Mouse (Mus musculus) left cerebral cortex, postnatal 10 days (tissue): ENCODE measurements around the gene Rab4b. TPM values are rescaled to one million over a fixed set of nuclear protein-coding genes. Genes with fewer than 3 reads are reported as not detected.

ENCODE experiments used
- DNase-seq, 2 experiments: peaks; one replicate each; pipeline ENCODE4 v3.0.0; 2021 to 2022; ENCODE audit warnings: low spot score in 2 of 2, mixed read lengths in 1 of 2; ENCODE audit errors: extremely low spot score in 1 of 2
- intact Hi-C: fragments of 180-260 bp; cut with DNase I; formaldehyde crosslinking; loops from one replicate; pipeline ENCODE4 v1.15.1; 2025
- total RNA-seq, 2 experiments: library from RNA; stranded (reverse); gene quantifications; 2 replicates each; pipeline ENCODE4 v1.2.3; 2021

Gene Rab4b
- total RNA-seq: 10 to 100 TPM; 85.4 to 89.5 TPM

- peak; percentile 99 to 100 for DNase-seq
- intact Hi-C loops: no loop called here
Observed at GRCm38 (mm10) chr7:27178324-27179216, at the start of gene Rab4b. Gene Rab4b, minus strand, starts transcription at chr7:27178896.

GRCm38 (mm10) chr7:27228281-27228821, 49.7 kb upstream of the Rab4b start, which contains the start of gene Itpkc:
Gene Itpkc, minus strand, starts transcription at chr7:27228661.
- peak; percentile 91 to 96 for DNase-seq
- intact Hi-C loops: no loop called here

- intact Hi-C loops: no loop called here
- DNase-seq: no peak
Observed at GRCm38 (mm10) chr7:27227676-27228075, 49.0 kb upstream of the Rab4b start.

GRCm38 (mm10) chr7:27227276-27227675, 48.6 kb upstream of the Rab4b start:
- intact Hi-C loops: no loop called here
- DNase-seq: no peak

- intact Hi-C loops: no loop called here
- peak in 1 of 2 experiments; percentile 55 for DNase-seq
Observed at GRCm38 (mm10) chr7:27224877-27225575, 46.3 kb upstream of the Rab4b start.

GRCm38 (mm10) chr7:27222538-27222937, 43.8 kb upstream of the Rab4b start:
- no peak for DNase-seq
- intact Hi-C loops: no loop called here

- DNase-seq: no peak
Observed at GRCm38 (mm10) chr7:27221939-27222338, 43.2 kb upstream of the Rab4b start.

GRCm38 (mm10) chr7:27219937-27220336, 41.2 kb upstream of the Rab4b start:
- DNase-seq: no peak
- intact Hi-C loops: no loop called here

More at GRCm38 (mm10) chr7:27221939-27222338, 43.2 kb upstream of the Rab4b start:
- intact Hi-C loops: no loop called here

- intact Hi-C loops: no loop called here
- DNase-seq: no peak
Observed at GRCm38 (mm10) chr7:27218586-27218985, 39.9 kb upstream of the Rab4b start.

GRCm38 (mm10) chr7:27212626-27213025, 33.9 kb upstream of the Rab4b start:
- intact Hi-C loops: no loop called here
- DNase-seq: no peak

GRCm38 (mm10) chr7:27203730-27204449, 25.2 kb upstream of the Rab4b start:
- DNase-seq: no peak
- intact Hi-C loops: no loop called here

- intact Hi-C loops: no loop called here
- DNase-seq: no peak
Observed at GRCm38 (mm10) chr7:27198779-27199178, 20.1 kb upstream of the Rab4b start.

- intact Hi-C loops: no loop called here
- no peak for DNase-seq
Observed at GRCm38 (mm10) chr7:27198355-27198754, 19.7 kb upstream of the Rab4b start.

GRCm38 (mm10) chr7:27197634-27198033, 18.9 kb upstream of the Rab4b start:
- intact Hi-C loops: no loop called here
- no peak for DNase-seq

- intact Hi-C loops: no loop called here
Observed at GRCm38 (mm10) chr7:27197136-27197535, 18.4 kb upstream of the Rab4b start.

GRCm38 (mm10) chr7:27195681-27196611, 17.2 kb upstream of the Rab4b start, which contains the start of the genes BC024978 and Snrpa:
Gene BC024978, plus strand, starts transcription at chr7:27195781.
Gene Snrpa, minus strand, starts transcription at chr7:27196271.
- intact Hi-C loops: no loop called here
- DNase-seq: peak; percentile 97 to 99

More at GRCm38 (mm10) chr7:27197136-27197535, 18.4 kb upstream of the Rab4b start:
- DNase-seq: no peak

GRCm38 (mm10) chr7:27193731-27194130, 15.0 kb upstream of the Rab4b start:
- intact Hi-C loops: no loop called here
- no peak for DNase-seq

- intact Hi-C loops: no loop called here
- no peak for DNase-seq
Observed at GRCm38 (mm10) chr7:27192434-27192833, 13.7 kb upstream of the Rab4b start.
